Mouse (Mus musculus): ENCODE data around the gene Prrg2.
"Not testable (repeated sequence)": the region's sequence is repeated elsewhere in the genome, so short reads cannot be mapped to it uniquely, and the experiment has no call there.

DNA sequence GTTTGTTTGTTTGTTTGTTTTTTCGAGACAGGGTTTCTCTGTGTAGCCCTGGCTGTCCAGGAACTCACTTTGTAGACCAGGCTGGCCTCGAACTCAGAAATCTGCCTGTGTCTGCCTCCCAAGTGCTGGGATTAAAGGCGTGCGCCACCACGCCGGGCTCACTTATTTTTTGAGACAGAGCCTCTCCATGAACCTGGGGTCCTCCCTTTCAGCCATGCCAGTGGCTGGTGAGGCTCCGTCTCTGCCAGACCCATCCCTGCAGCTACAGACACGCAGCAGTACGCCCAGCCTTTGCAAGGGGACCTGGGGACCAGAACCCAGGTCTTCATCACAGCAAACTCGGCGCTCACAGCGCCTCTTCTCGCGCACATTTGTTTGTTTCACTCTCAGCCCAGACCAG is 33.5 kb upstream of the Prrg2 start:
- TF ChIP-seq CTCF (IDR thresholded peaks at IDR 0.05; ENCODE audit: control insufficient read depth, insufficient read depth, insufficient read length); USF1 (IDR thresholded peaks at IDR 0.05; ENCODE audit: low read depth); MYOG (IDR thresholded peaks at IDR 0.05; ENCODE audit: control insufficient read depth, extremely low read depth, insufficient read length): not testable (repeated sequence)

Data from C2C12 (cell line).